Comparison of ENCODE assay signal across 8 mouse cellular contexts in the genomic region with DNA sequence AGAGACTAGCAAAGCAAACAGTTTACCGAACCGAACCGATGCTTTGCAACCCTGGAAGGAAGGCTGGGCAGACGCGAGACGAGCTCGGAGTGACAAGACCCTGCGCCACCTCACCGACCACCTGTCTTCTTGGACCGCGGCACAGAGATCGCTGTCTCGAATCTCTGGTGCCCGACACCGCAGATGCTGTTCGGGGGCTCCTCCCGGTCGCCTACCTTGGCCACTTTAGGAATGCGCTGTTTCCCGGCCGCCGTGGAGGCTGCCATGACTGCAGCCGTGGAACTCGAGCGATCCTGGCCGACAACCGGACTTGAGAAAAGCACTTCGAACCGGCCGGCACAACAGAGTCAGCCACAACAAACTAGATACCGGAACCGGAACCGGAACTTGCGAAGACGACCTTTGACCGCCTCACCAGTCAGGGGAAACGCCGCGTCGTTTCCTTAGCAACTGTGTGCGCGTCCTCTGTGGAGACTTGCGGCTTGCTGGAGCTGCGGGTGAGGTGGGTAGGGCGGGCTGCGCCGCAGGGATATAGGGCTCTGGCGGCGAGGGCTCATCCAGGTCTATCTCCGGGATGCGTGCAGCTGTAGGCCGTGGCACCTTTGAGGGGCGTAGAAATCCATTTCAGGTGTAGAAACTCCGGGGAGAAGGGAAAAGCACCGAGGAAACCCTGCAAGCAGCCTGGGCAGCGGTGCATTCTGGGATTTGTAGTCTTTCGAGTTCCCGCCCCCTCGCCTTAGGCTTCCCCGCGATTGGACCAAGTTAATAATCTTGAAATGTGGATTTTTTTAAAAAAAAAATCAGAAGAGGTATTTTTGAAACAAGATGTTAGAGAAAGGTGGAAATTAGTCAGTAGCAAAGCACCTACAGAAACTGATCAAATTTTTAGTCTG. TPM values are rescaled to one million over a fixed set of nuclear protein-coding genes. Genes with fewer than 3 reads are reported as not detected.
DNase-seq lines count a peak whose midpoint lies in the region; ATAC-seq lines count a peak whose summit lies in the region.

A gene (plus strand): TSS at position 446 of the 893 bp plus-strand sequence.
A gene (minus strand): TSS at position 676 of the 893 bp plus-strand sequence.

- ATAC-seq in forebrain, embryonic 14.5 days, result peak; percentile 99
- peak; percentile 99 for ATAC-seq in neural tube, embryonic 15.5 days (ENCODE audit: low FRiP score)

- intact Hi-C loops in heart, postnatal 14 days (cut with DNase I), result no loop called here

- H3K27ac ChIP-seq in forebrain, embryonic 14.5 days (ENCODE audit: low read depth, low read length), result no peak within 1 kb of the TSS
- H3K27ac ChIP-seq in neural tube, embryonic 15.5 days (replicated peaks), result no peak within 1 kb of the TSS

- peaks cover 28% of the 10 kb centered on the region for H3K36me3 ChIP-seq in forebrain, embryonic 14.5 days (ENCODE audit: control insufficient read depth, insufficient read depth, low read length)
- peaks cover 28% of the 10 kb centered on the region for H3K36me3 ChIP-seq in neural tube, embryonic 15.5 days

- peaks cover 7% of the 10 kb centered on the region for H3K4me1 ChIP-seq in forebrain, embryonic 14.5 days (ENCODE audit: control insufficient read depth, insufficient read depth, low read length)
- peaks cover 9% of the 10 kb centered on the region for H3K4me1 ChIP-seq in neural tube, embryonic 15.5 days

- under 1% methylated on average over 61 of the region's 61 CpGs for WGBS in forebrain, embryonic 14.5 days
- under 1% methylated on average over 61 of the region's 61 CpGs for WGBS in neural tube, embryonic 15.5 days

- peak within 1 kb of the TSS; percentile 96 for H3K4me2 ChIP-seq in forebrain, embryonic 14.5 days (ENCODE audit: low read length)
- peak within 1 kb of the TSS; percentile 81 for H3K4me2 ChIP-seq in neural tube, embryonic 15.5 days

- H3K9ac ChIP-seq in forebrain, embryonic 14.5 days (ENCODE audit: low read length), result peak within 1 kb of the TSS; percentile 71
- peak within 1 kb of the TSS; percentile 59 for H3K9ac ChIP-seq in neural tube, embryonic 15.5 days (replicated peaks)

- peak within 1 kb of the TSS; percentile 83 for H3K4me3 ChIP-seq in forebrain, embryonic 14.5 days (ENCODE audit: low read depth, low read length)
- H3K4me3 ChIP-seq in neural tube, embryonic 15.5 days (replicated peaks), result peak within 1 kb of the TSS; percentile 78

- no peaks in the 10 kb centered on the region for H3K27me3 ChIP-seq in forebrain, embryonic 14.5 days (replicated peaks; ENCODE audit: control insufficient read depth, insufficient read depth, low read length)
- no peaks in the 10 kb centered on the region for H3K27me3 ChIP-seq in neural tube, embryonic 15.5 days (replicated peaks)

- H3K9me3 ChIP-seq in forebrain, embryonic 14.5 days (replicated peaks; ENCODE audit: control insufficient read depth, low read length), result no peaks in the 10 kb centered on the region
- no peaks in the 10 kb centered on the region for H3K9me3 ChIP-seq in neural tube, embryonic 15.5 days (replicated peaks)

- peak; percentile 94 for DNase-seq in ES-CJ7 (ENCODE audit: low read depth, low spot score)
- DNase-seq in cerebellum, adult 11 months, result peak; percentile 90
- DNase-seq in forebrain, embryonic 14.5 days (ENCODE audit: low spot score), result peak; percentile 99
- DNase-seq in heart, postnatal 14 days, result peak; percentile 90 to 93
- DNase-seq in layer of hippocampus, adult 11-12 months (ENCODE audit: low spot score), result peak; percentile 94
- peak; percentile 94 to 95 for DNase-seq in lung, adult 18-20 months
- DNase-seq in testis, postnatal 14 days (ENCODE audit: low spot score), result peak; percentile 93

RNA-seq across cellular contexts. Expression of the first gene that starts in this region (rescaled TPM):
- polyA plus RNA-seq in forebrain, embryonic 14.5 days (2014; fragmentation: Nextera tagmentation; extraction: Ambion mirVana), result 2.4 and 2.5 TPM in 2 replicates
- total RNA-seq in heart, postnatal 14 days (2021), result 1 to 10 TPM in 1 of 2 experiments, under 1 TPM in 1; 0.68 to 2.7 TPM
- polyA plus RNA-seq in neural tube, embryonic 15.5 days (2015; fragmentation: Nextera tagmentation; extraction: Ambion mirVana), result 2.7 and 3.4 TPM in 2 replicates

RNA-seq across cellular contexts. Expression of the second gene that starts in this region (rescaled TPM):
- polyA plus RNA-seq in forebrain, embryonic 14.5 days (2014; fragmentation: Nextera tagmentation; extraction: Ambion mirVana), result 34.4 and 36.0 TPM in 2 replicates
- total RNA-seq in heart, postnatal 14 days (2021), result 10 to 100 TPM; 18.2 to 20.0 TPM
- polyA plus RNA-seq in neural tube, embryonic 15.5 days (2015; fragmentation: Nextera tagmentation; extraction: Ambion mirVana), result 18.8 and 22.7 TPM in 2 replicates
